ENCODE assay signal across 11 mouse cellular contexts in the genomic region with DNA sequence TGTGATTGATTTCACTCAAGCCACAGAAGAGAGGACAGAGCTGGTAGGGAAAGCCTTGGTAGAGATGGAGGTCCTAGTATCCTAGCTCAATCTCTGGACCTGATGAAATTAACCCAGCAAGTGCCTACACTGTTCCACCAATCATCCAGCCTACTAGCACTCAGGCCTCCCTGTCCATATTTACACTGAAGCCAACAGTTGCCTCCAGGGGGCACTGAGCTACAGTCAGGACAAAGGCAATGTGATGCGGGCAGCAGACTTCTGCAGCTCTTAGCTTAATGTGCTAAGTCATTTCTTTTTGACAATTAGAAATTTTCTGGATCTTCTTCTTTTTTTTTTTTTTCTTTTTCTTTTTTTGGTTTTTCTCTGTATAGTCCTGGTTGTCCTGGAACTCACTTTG. TPM values are rescaled to one million over a fixed set of nuclear protein-coding genes. Genes with fewer than 3 reads are reported as not detected.
DNase-seq lines count a peak whose midpoint lies in the region; ATAC-seq and TF ChIP-seq lines count a peak whose summit lies in the region.
"Had no signal": no experiment of that assay in that cellular context is flagged by ENCODE, and none has a peak within 500 bp of the region (broad histone marks: within the 10 kb centered on the region; RNA-seq: fewer than 3 reads in every experiment).

No protein-coding gene starts in this region.

- WGBS in forebrain, postnatal 0 days: 78% methylated on average over 1 of the region's 1 CpGs
- WGBS in forebrain, embryonic 11.5 days: 90% methylated on average over 1 of the region's 1 CpGs
- 73% methylated on average over 1 of the region's 1 CpGs for WGBS in stomach, postnatal 0 days

- H3K36me3 ChIP-seq in forebrain, postnatal 0 days (ENCODE audit: insufficient read depth): peaks cover 57% of the 10 kb centered on the region
- H3K36me3 ChIP-seq in forebrain, embryonic 11.5 days (ENCODE audit: control insufficient read depth, insufficient read depth, low read length): peaks cover 7% of the 10 kb centered on the region; the same call in 1 of the 2 replicates
- H3K36me3 ChIP-seq in stomach, postnatal 0 days (ENCODE audit: control insufficient read depth, insufficient read depth, low read length): peaks cover 25% of the 10 kb centered on the region

- H3K9me3 ChIP-seq in forebrain, postnatal 0 days (ENCODE audit: low read length): no peaks in the 10 kb centered on the region
- H3K9me3 ChIP-seq in forebrain, embryonic 11.5 days (ENCODE audit: control insufficient read depth, low read length): no peaks in the 10 kb centered on the region
- no peaks in the 10 kb centered on the region for H3K9me3 ChIP-seq in stomach, postnatal 0 days (ENCODE audit: control insufficient read depth, low read length)
- H3K9me3 ChIP-seq: heart, embryonic 13.5 days; stomach, embryonic 15.5 days had no signal

- DNase-seq in forebrain, postnatal 0 days: no peak
- no peak for DNase-seq in forebrain, embryonic 11.5 days (ENCODE audit: low spot score)
- peak; percentile 14 for DNase-seq in retina, embryonic 14.5 days (ENCODE audit: low spot score)
- DNase-seq in retina, postnatal 1 day: no peak
- peak; percentile 33 for DNase-seq in stomach, postnatal 0 days (ENCODE audit: low spot score)
- DNase-seq in layer of hippocampus, adult 8-10 months (ENCODE audit: low spot score in 2 of 2): no peak
- DNase-seq in natural killer cell, adult 2 months (ENCODE audit: low spot score in 2 of 2): no peak

- no peaks in the 10 kb centered on the region for H3K4me1 ChIP-seq in forebrain, postnatal 0 days (ENCODE audit: insufficient read depth)
- no peaks in the 10 kb centered on the region for H3K4me1 ChIP-seq in forebrain, embryonic 11.5 days (replicated peaks; ENCODE audit: control insufficient read depth, insufficient read depth, low read length)
- H3K4me1 ChIP-seq in embryonic fibroblast, embryonic 13.5 days (ENCODE audit: control insufficient read depth, insufficient read depth, low read length): peaks cover 16% of the 10 kb centered on the region
- H3K4me1 ChIP-seq in stomach, postnatal 0 days (replicated peaks; ENCODE audit: control insufficient read depth, insufficient read depth): no peaks in the 10 kb centered on the region
- H3K4me1 ChIP-seq: heart, embryonic 13.5 days; stomach, embryonic 15.5 days had no signal

- no peak for ATAC-seq in forebrain, postnatal 0 days
- ATAC-seq in forebrain, embryonic 11.5 days (replicated peaks; ENCODE audit: low FRiP score): no peak
- no peak for ATAC-seq in stomach, postnatal 0 days (ENCODE audit: low FRiP score, low TSS enrichment)
- ATAC-seq: activated CD4-positive, CD25-positive, alpha-beta regulatory T cell, adult 4 months had no signal

- H3K9ac ChIP-seq in forebrain, postnatal 0 days: no peak overlapping the region
- H3K9ac ChIP-seq in forebrain, embryonic 11.5 days (ENCODE audit: low read length): no peak overlapping the region
- no peak overlapping the region for H3K9ac ChIP-seq in stomach, postnatal 0 days (ENCODE audit: low read length)
- H3K9ac ChIP-seq: heart, embryonic 13.5 days; stomach, embryonic 15.5 days had no signal

- no peak overlapping the region for H3K4me3 ChIP-seq in forebrain, postnatal 0 days (ENCODE audit: low read depth, low read length)
- H3K4me3 ChIP-seq in forebrain, embryonic 11.5 days (ENCODE audit: low read depth, low read length): no peak overlapping the region
- no peak overlapping the region for H3K4me3 ChIP-seq in embryonic fibroblast, embryonic 13.5 days (ENCODE audit: insufficient read depth, low read length)
- H3K4me3 ChIP-seq in stomach, postnatal 0 days (ENCODE audit: low read depth, low read length): no peak overlapping the region
- H3K4me3 ChIP-seq: heart, embryonic 13.5 days; stomach, embryonic 15.5 days had no signal

- no peak for TF ChIP-seq POLR2A in embryonic fibroblast, embryonic 13.5 days (IDR thresholded peaks at IDR 0.05; ENCODE audit: low read depth, low read length)

- H3K4me2 ChIP-seq in forebrain, postnatal 0 days (ENCODE audit: low read depth): no peak overlapping the region
- H3K4me2 ChIP-seq in forebrain, embryonic 11.5 days (ENCODE audit: low read depth, low read length, severe bottlenecking): no peak overlapping the region
- no peak overlapping the region for H3K4me2 ChIP-seq in stomach, postnatal 0 days (replicated peaks; ENCODE audit: low read depth)
- H3K4me2 ChIP-seq: heart, embryonic 13.5 days; stomach, embryonic 15.5 days had no signal

- no peak overlapping the region for H3K27ac ChIP-seq in forebrain, postnatal 0 days (ENCODE audit: low read depth, low read length)
- H3K27ac ChIP-seq in forebrain, embryonic 11.5 days (ENCODE audit: low read depth, low read length): no peak overlapping the region
- H3K27ac ChIP-seq in embryonic fibroblast, embryonic 13.5 days (ENCODE audit: insufficient read depth, low read length): no peak overlapping the region
- no peak overlapping the region for H3K27ac ChIP-seq in stomach, postnatal 0 days (replicated peaks)
- H3K27ac ChIP-seq: heart, embryonic 13.5 days; stomach, embryonic 15.5 days had no signal

- TF ChIP-seq EP300 in stomach, postnatal 0 days (optimal IDR thresholded peaks at IDR 0.05): no peak

- TF ChIP-seq CTCF in forebrain, postnatal 0 days (IDR thresholded peaks at IDR 0.05; ENCODE audit: low read depth): peak; percentile 38
- peak; percentile 12; the same call in 1 of the 2 replicates for TF ChIP-seq CTCF in embryonic fibroblast, embryonic 13.5 days (IDR thresholded peaks at IDR 0.05; ENCODE audit: borderline replicate concordance, insufficient read depth, low read length)
- TF ChIP-seq CTCF in stomach, postnatal 0 days (IDR thresholded peaks at IDR 0.05; ENCODE audit: low read depth): peak; percentile 60

- no peaks in the 10 kb centered on the region for H3K27me3 ChIP-seq in forebrain, postnatal 0 days (ENCODE audit: insufficient read depth, low read length)
- H3K27me3 ChIP-seq in forebrain, embryonic 11.5 days (ENCODE audit: control insufficient read depth, insufficient read depth, low read length): no peaks in the 10 kb centered on the region
- no peaks in the 10 kb centered on the region for H3K27me3 ChIP-seq in stomach, postnatal 0 days (ENCODE audit: control insufficient read depth, insufficient read depth, low read length)
- H3K27me3 ChIP-seq: heart, embryonic 13.5 days; stomach, embryonic 15.5 days had no signal

RNA-seq across cellular contexts. Expression of a gene that starts 38.6 kb away (rescaled TPM):
- total RNA-seq in forebrain, postnatal 0 days (2014; rRNA removed): 48.5 and 55.7 TPM in 2 replicates
- polyA plus RNA-seq in forebrain, postnatal 0 days (2015; fragmentation: Nextera tagmentation; extraction: Ambion mirVana): 18.4 and 21.3 TPM in 2 replicates
- 27.4 and 32.7 TPM in 2 replicates for polyA plus RNA-seq in forebrain, embryonic 11.5 days (2014; fragmentation: Nextera tagmentation; extraction: Ambion mirVana)
- polyA plus RNA-seq in embryonic fibroblast, embryonic 13.5 days (2011; ENCODE audit: insufficient read length, low read depth, missing spikeins): 49.8 and 62.1 TPM in 2 replicates
- polyA plus RNA-seq in stomach, postnatal 0 days (2015; fragmentation: Nextera tagmentation; extraction: Ambion mirVana): 15.2 and 16.1 TPM in 2 replicates
- total RNA-seq in layer of hippocampus, adult 8-10 months (2022): 10 to 100 TPM; 41.2 to 45.6 (median 41.6) TPM

RNA-seq across cellular contexts. Expression of a gene that starts 41.1 kb away (rescaled TPM):
- total RNA-seq in forebrain, postnatal 0 days (2014; rRNA removed): 38.5 and 42.1 TPM in 2 replicates
- 32.9 and 45.8 TPM in 2 replicates for polyA plus RNA-seq in forebrain, postnatal 0 days (2015; fragmentation: Nextera tagmentation; extraction: Ambion mirVana)
- 66.8 and 69.1 TPM in 2 replicates for polyA plus RNA-seq in forebrain, embryonic 11.5 days (2014; fragmentation: Nextera tagmentation; extraction: Ambion mirVana)
- polyA plus RNA-seq in embryonic fibroblast, embryonic 13.5 days (2011; ENCODE audit: insufficient read length, low read depth, missing spikeins): 131 and 166 TPM in 2 replicates
- polyA plus RNA-seq in stomach, postnatal 0 days (2015; fragmentation: Nextera tagmentation; extraction: Ambion mirVana): 47.9 and 49.4 TPM in 2 replicates
- 10 to 100 TPM; 80.6 to 95.3 (median 90.6) TPM for total RNA-seq in layer of hippocampus, adult 8-10 months (2022)

Comparison
In these comparisons a context has a peak if more than half of its experiments do, and no peak if none do; other contexts are left out.
1. DNase-seq: peak in retina, embryonic 14.5 days (single experiment) and stomach, postnatal 0 days (single experiment); none in forebrain, postnatal 0 days (single experiment), forebrain, embryonic 11.5 days (single experiment), retina, postnatal 1 day (single experiment), layer of hippocampus, adult 8-10 months (0 of 2) and natural killer cell, adult 2 months (0 of 2).
2. Peak in every context shown above with its lines, with median percentiles within 50 percentile points of each other: CTCF ChIP-seq.